Mouse (Mus musculus) limb, embryonic 14.5 days (tissue): ENCODE data around the gene Cops4. TPM values are rescaled to one million over a fixed set of nuclear protein-coding genes. Genes with fewer than 3 reads are reported as not detected.

Experiments used
- ATAC-seq: fragments of 200-750 bp; cut with Nextera tagmentation; 2 replicates; pipeline ENCODE4 v1.8.0; 2017; ENCODE audit warnings: low read depth, moderate number of reproducible peaks, moderate TSS enrichment; ENCODE audit not compliant: low FRiP score
- DNase-seq: peaks from one replicate; pipeline ENCODE4 v3.0.0-alpha.2; 2015; ENCODE audit warnings: low spot score
- H3K27ac ChIP-seq: fragments of 300-500 bp; sonication (generic); replicated peaks from 2 replicates; pipeline ENCODE4 v1.5.1; 2014; ENCODE audit warnings: low read depth, mild to moderate bottlenecking, low read length, moderate library complexity, mixed read lengths
- H3K27me3 ChIP-seq: fragments of 300-500 bp; sonication (generic); 2 replicates; pipeline ENCODE4 v1.6.1; 2014; ENCODE audit warnings: low read length, mixed read lengths; ENCODE audit not compliant: control insufficient read depth, insufficient read depth
- H3K36me3 ChIP-seq: fragments of 300-500 bp; sonication (generic); 2 replicates; pipeline ENCODE4 v1.6.1; 2014; ENCODE audit warnings: mild to moderate bottlenecking, low read length, moderate library complexity, mixed read lengths; ENCODE audit not compliant: control insufficient read depth, insufficient read depth
- H3K4me1 ChIP-seq: fragments of 300-500 bp; sonication (generic); 2 replicates; pipeline ENCODE4 v1.6.1; 2014; ENCODE audit warnings: antibody characterized with exemption, low read length, mixed read lengths; ENCODE audit not compliant: control insufficient read depth, insufficient read depth
- H3K4me2 ChIP-seq: fragments of 300-500 bp; sonication (generic); replicated peaks from 2 replicates; pipeline ENCODE4 v1.6.1; 2014; ENCODE audit warnings: low read depth, mild to moderate bottlenecking, low read length, moderate library complexity; ENCODE audit not compliant: severe bottlenecking
- H3K4me3 ChIP-seq: fragments of 300-500 bp; sonication (generic); replicated peaks from 2 replicates; pipeline ENCODE4 v1.5.1; 2014; ENCODE audit warnings: low read length
- H3K9ac ChIP-seq: fragments of 300-500 bp; sonication (generic); 2 replicates; pipeline ENCODE4 v1.6.1; 2014; ENCODE audit warnings: mild to moderate bottlenecking, low read depth, low read length, moderate library complexity; ENCODE audit not compliant: severe bottlenecking
- H3K9me3 ChIP-seq: fragments of 300-500 bp; sonication (generic); 2 replicates; pipeline ENCODE4 v1.6.1; 2016; ENCODE audit warnings: low read length; ENCODE audit not compliant: control insufficient read depth
- POLR2A ChIP-seq: fragments of 200-500 bp; IDR thresholded peaks from 2 replicates; pipeline ENCODE4 v1.8.0; 2012; ENCODE audit warnings: inconsistent platforms, mild to moderate bottlenecking, moderate library complexity, borderline replicate concordance; ENCODE audit not compliant: insufficient read depth, insufficient read length; ENCODE audit errors: extremely low read depth
- WGBS: fragments of 180-500 bp; shearing (Covaris S2); extraction: QIAGEN DNeasy Blood & Tissue Kit; methylation state at CpG from one replicate; pipeline ENCODE4 v1.1.7; 2014; 5-methylcytosine and 5-hydroxymethylcytosine counted together
- polyA plus RNA-seq, 2 experiments: library from polyadenylated mRNA; depleted of rRNA in 1 of 2; stranded (reverse) in 1 of 2; unstranded in 1 of 2; fragments of >200 nt; fragmentation: Nextera tagmentation in 1 of 2; extraction: Ambion mirVana in 1 of 2; gene quantifications; 2 replicates each; pipeline versions ENCODE4 v1.2.1 to v1.2.3; 2012 to 2014

Gene Cops4
- polyA plus RNA-seq, 2 experiments, result 84.3 to 197 TPM

DNA sequence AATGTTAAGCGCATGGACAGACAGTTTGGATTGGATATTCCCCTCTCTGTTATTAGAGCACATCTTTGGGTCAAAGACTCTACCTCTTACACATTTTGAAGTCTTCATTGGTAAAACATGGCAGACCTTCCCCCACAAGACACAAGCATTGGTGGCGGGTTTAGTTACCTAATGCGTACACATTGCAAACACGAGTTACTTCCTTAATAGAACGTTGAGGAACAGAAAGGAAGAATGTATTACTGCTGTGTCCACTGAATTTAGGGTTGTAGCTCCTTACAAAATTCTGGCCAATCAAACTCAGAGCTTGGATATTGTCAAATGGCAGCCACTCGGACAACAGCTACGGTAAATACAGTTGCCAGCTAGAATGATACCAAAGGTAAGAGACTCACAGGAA is 41.2 kb downstream of the Cops4 start:
- no peak overlapping the region for H3K27ac ChIP-seq
- no peaks in the 10 kb centered on the region for H3K4me1 ChIP-seq
- no peak overlapping the region for H3K9ac ChIP-seq
- H3K4me2 ChIP-seq, result no peak overlapping the region
- no peaks in the 10 kb centered on the region for H3K27me3 ChIP-seq
- H3K36me3 ChIP-seq, result no peaks in the 10 kb centered on the region
- no peak overlapping the region for H3K4me3 ChIP-seq
- DNase-seq, result no peak
- no peak for TF ChIP-seq POLR2A
- no peak for ATAC-seq
- no peaks in the 10 kb centered on the region for H3K9me3 ChIP-seq
- 95% methylated on average over 7 of the region's 7 CpGs for whole genome bisulfite sequencing

DNA sequence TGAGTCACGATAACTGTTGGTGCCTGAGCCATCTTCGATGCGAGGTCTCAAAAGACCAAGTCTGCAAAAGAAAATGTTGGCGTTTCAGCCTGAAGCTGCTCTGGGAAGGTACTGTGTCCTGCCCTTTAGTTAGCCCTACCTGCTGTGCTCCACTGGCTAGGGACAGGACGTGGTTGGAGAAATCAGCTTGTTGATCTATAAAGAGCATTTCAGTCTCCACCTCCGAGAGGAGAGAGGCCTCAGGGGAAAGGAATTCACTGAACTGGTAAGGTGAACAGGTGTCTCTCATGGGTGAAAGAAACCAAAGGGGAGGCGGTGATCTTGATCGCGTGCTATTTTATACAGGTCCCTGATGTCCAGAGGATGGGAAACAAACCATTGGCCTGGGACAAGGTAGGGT is 44.6 kb downstream of the Cops4 start:
- no peak for TF ChIP-seq POLR2A
- no peak for DNase-seq
- H3K4me3 ChIP-seq, result no peak overlapping the region
- H3K4me2 ChIP-seq, result no peak overlapping the region
- H3K9me3 ChIP-seq, result no peaks in the 10 kb centered on the region
- H3K4me1 ChIP-seq, result no peaks in the 10 kb centered on the region
- no peak for ATAC-seq
- H3K27ac ChIP-seq, result no peak overlapping the region
- no peak overlapping the region for H3K9ac ChIP-seq
- 77% methylated on average over 9 of the region's 9 CpGs for WGBS
- H3K27me3 ChIP-seq, result no peaks in the 10 kb centered on the region
- H3K36me3 ChIP-seq, result no peaks in the 10 kb centered on the region

DNA sequence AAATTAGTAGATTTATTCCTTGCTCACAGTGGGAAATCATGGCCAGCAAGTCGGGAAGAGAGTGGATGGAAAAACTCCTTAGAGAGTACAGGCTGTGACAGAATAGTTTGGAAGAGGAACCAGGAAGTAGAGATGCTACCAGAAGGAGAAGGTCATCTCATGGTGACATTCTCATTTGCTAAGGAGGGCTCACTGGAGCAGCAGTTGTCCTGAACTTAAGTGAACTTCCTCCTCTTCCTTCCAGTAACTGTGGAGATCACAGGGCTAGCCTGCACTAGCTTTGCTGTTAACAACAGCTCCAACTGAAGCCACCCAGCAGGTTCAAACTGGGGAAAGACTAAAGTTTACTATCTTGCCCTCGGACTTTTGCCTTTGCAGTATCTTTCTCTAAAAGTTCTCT is 48.7 kb downstream of the Cops4 start:
- no peaks in the 10 kb centered on the region for H3K36me3 ChIP-seq
- H3K4me3 ChIP-seq, result no peak overlapping the region
- H3K9me3 ChIP-seq, result no peaks in the 10 kb centered on the region
- H3K4me1 ChIP-seq, result no peaks in the 10 kb centered on the region
- no peaks in the 10 kb centered on the region for H3K27me3 ChIP-seq
- TF ChIP-seq POLR2A, result no peak
- H3K4me2 ChIP-seq, result no peak overlapping the region
- WGBS, result 65% methylated on average over 2 of the region's 2 CpGs
- H3K27ac ChIP-seq, result no peak overlapping the region
- DNase-seq (no peak), ATAC-seq (no peak)
- H3K9ac ChIP-seq, result no peak overlapping the region

DNA sequence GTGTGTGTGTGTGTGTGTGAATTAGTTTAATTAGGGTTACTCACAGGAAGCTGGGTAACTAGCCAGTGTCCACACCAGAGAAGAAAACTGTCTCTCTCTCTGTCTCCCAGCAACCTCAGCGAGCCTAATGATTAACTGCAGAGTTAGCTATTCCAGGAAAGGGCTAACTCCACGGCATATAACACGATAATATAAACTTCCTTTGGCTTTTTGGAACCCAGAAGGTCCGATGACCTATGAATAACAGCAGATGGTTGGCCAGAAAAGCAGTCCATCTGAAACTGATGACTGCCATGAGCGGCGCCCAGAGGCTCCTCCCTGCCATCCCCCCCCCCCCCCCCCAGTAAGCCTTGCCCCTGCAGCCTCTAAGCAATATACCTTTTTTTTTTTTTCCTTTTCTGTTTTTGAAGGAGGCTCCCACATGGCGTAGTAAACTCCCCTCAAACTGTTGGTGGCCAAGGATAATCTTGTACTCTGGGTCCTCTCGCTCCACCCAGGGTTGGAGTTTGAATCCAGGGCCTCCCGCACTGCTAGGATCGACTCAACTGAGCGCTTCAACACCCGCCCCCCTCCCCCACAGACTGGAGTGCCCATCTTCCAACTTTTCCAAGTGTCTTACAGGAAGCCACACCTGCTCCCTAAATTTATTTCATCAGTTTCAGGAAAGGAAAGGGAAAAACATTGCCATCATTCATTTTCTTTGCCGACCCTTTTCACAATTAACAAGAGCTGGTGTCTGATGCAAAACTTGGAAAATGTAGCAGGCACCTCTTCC is 49.3 kb downstream of the Cops4 start:
- no peaks in the 10 kb centered on the region for H3K36me3 ChIP-seq
- no peak overlapping the region for H3K27ac ChIP-seq
- no peak overlapping the region for H3K4me2 ChIP-seq
- TF ChIP-seq POLR2A, result no peak
- no peak for DNase-seq
- no peaks in the 10 kb centered on the region for H3K27me3 ChIP-seq
- no peak overlapping the region for H3K4me3 ChIP-seq
- 70% methylated on average over 11 of the region's 13 CpGs for WGBS
- H3K9ac ChIP-seq, result no peak overlapping the region
- no peaks in the 10 kb centered on the region for H3K9me3 ChIP-seq
- ATAC-seq, result no peak
- no peaks in the 10 kb centered on the region for H3K4me1 ChIP-seq

DNA sequence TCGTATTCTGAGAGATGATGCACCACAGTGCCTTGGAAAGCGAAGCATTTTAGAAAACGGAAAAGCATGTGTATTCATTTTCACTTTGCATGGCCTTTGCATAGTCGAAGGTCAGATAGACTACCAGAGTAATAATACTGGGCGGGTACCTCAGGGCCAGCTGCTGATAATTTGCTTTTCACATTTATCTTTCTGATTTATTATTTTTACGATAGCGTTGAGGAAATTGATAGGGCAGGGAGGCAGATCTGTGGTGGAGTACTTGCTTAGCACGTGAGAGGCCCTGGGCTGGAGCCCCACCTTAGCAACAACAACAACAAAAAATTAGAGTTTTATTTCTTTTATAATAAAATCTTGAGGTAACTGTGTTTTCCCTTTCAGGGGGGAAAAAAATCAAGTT is 50.1 kb downstream of the Cops4 start:
- TF ChIP-seq POLR2A, result no peak
- DNase-seq, result no peak

More for the DNA sequence above, 50.1 kb downstream of the Cops4 start:
- Histone ChIP-seq H3K27me3 (no peaks in the 10 kb centered on the region), H3K4me2 (no peak overlapping the region), H3K4me3 (no peak overlapping the region), H3K4me1 (no peaks in the 10 kb centered on the region), H3K27ac (no peak overlapping the region), H3K36me3 (no peaks in the 10 kb centered on the region), H3K9me3 (no peaks in the 10 kb centered on the region), H3K9ac (no peak overlapping the region)
- ATAC-seq, result no peak
- 69% methylated on average over 8 of the region's 8 CpGs for WGBS
